Comparison of ENCODE assay signal across 27 mouse cellular contexts in the genomic region with DNA sequence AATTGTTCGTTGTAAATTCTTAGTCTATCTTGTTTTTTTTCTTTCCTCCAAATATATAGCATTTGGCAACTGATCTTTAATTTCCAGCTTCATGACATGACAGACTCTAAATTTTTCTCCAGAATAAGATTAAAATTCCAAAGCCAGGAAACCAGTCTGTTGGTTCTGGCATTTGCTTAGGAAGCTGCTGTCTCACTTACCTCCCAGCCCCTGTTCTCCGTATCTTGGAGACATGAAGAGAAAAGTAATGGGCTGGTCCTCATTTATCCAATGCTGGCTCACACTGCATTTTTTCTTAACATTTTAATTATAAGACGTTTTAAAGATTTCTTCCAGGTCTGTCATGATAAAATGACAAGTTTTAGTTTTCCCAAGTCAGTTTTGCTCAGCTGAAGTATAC.
"Had no signal": no experiment of that assay in that cellular context is flagged by ENCODE, and none has a peak within 500 bp of the region (broad histone marks: within the 10 kb centered on the region; RNA-seq: fewer than 3 reads in every experiment).

No protein-coding gene starts in this region.

- H3K9me3 ChIP-seq: heart, embryonic 10.5 days; hindbrain, embryonic 10.5 days; hindbrain, embryonic 12.5 days; intestine, embryonic 15.5 days; limb, embryonic 13.5 days; limb, embryonic 15.5 days; liver, embryonic 12.5 days had no signal

- H3K4me3 ChIP-seq: heart, embryonic 10.5 days; heart, embryonic 12.5 days; hindbrain, embryonic 10.5 days; hindbrain, embryonic 12.5 days; intestine, embryonic 15.5 days; layer of hippocampus, adult 2 months; left cerebral cortex, adult 2 months; limb, embryonic 13.5 days; limb, embryonic 15.5 days; liver, embryonic 12.5 days had no signal

- H3K4me1 ChIP-seq: heart, embryonic 10.5 days; heart, embryonic 12.5 days; hindbrain, embryonic 10.5 days; hindbrain, embryonic 12.5 days; intestine, embryonic 15.5 days; limb, embryonic 13.5 days; limb, embryonic 15.5 days; liver, embryonic 12.5 days had no signal

- H3K9ac ChIP-seq: heart, embryonic 12.5 days; hindbrain, embryonic 12.5 days; hindbrain, embryonic 14.5 days; intestine, embryonic 15.5 days; limb, embryonic 13.5 days; limb, embryonic 15.5 days; liver, embryonic 12.5 days; liver, embryonic 14.5 days had no signal

- H3K36me3 ChIP-seq: heart, embryonic 10.5 days; heart, embryonic 12.5 days; hindbrain, embryonic 10.5 days; hindbrain, embryonic 12.5 days; intestine, embryonic 15.5 days; limb, embryonic 13.5 days; limb, embryonic 15.5 days; liver, embryonic 12.5 days had no signal

- DNase-seq: gastrocnemius, postnatal 10 days; gastrocnemius, postnatal 25 days; heart, adult 18-20 months; heart, postnatal 10 days; heart, postnatal 4 days; kidney, adult 18-20 months; kidney, adult 8-10 months; kidney, postnatal 10 days; kidney, postnatal 25 days; kidney, postnatal 4 days; left cerebral cortex, postnatal 4 days; lung, adult 18-20 months had no signal

- H3K27ac ChIP-seq: heart, embryonic 10.5 days; hindbrain, embryonic 10.5 days; hindbrain, embryonic 12.5 days; hindbrain, embryonic 14.5 days; intestine, embryonic 15.5 days; layer of hippocampus, adult 2 months; left cerebral cortex, adult 2 months; limb, embryonic 13.5 days; limb, embryonic 15.5 days; liver, embryonic 12.5 days; liver, embryonic 14.5 days had no signal

- H3K4me2 ChIP-seq: heart, embryonic 12.5 days; hindbrain, embryonic 12.5 days; hindbrain, embryonic 14.5 days; intestine, embryonic 15.5 days; limb, embryonic 13.5 days; limb, embryonic 15.5 days; liver, embryonic 12.5 days had no signal

- H3K27me3 ChIP-seq: heart, embryonic 12.5 days; hindbrain, embryonic 12.5 days; intestine, embryonic 15.5 days; limb, embryonic 13.5 days; limb, embryonic 15.5 days; liver, embryonic 12.5 days had no signal

- ATAC-seq: hindbrain, embryonic 16.5 days; inflammation-experienced regulatory T-cells, adult 6 months; intestine, embryonic 15.5 days; intestine, postnatal 0 days; liver, embryonic 12.5 days had no signal
